Mouse (Mus musculus): ENCODE data around the gene Il3.

- TF ChIP-seq CTCF (IDR thresholded peaks at IDR 0.05; ENCODE audit: extremely low read depth, insufficient read depth, insufficient read length, insufficient replicate concordance) (no peak), POLR2A (IDR thresholded peaks at IDR 0.05; ENCODE audit: low read depth, low read length) (no peak)
These were observed 43.5 kb upstream of the Il3 start for GRCm38 (mm10) chr11:54310588-54310987.
